Mouse (Mus musculus): ENCODE measurements around the gene Surf6.

Gene Surf6

GRCm38 (mm10) chr2:26902467-26903220 is at the start of gene Surf6:
Gene Surf6 (minus strand): TSS chr2:26902879.
- DNase-seq, result peak; percentile 95 to 97

GRCm38 (mm10) chr2:26952193-26952592 is 49.5 kb upstream of the Surf6 start:
- DNase-seq, result no peak

GRCm38 (mm10) chr2:26951346-26951905 is 48.7 kb upstream of the Surf6 start:
- no peak for DNase-seq

GRCm38 (mm10) chr2:26950411-26950810 is 47.7 kb upstream of the Surf6 start:
- no peak for DNase-seq

GRCm38 (mm10) chr2:26943253-26943652 is 40.6 kb upstream of the Surf6 start:
- no peak for DNase-seq

GRCm38 (mm10) chr2:26941539-26941938 is 38.9 kb upstream of the Surf6 start:
- no peak for DNase-seq

GRCm38 (mm10) chr2:26936425-26936824 is 33.7 kb upstream of the Surf6 start:
- no peak for DNase-seq

GRCm38 (mm10) chr2:26935286-26935685 is 32.6 kb upstream of the Surf6 start:
- no peak for DNase-seq

GRCm38 (mm10) chr2:26933304-26934055 is 30.8 kb upstream of the Surf6 start, which contains the start of the genes Surf4 and Stkld1:
Gene Surf4 (minus strand): TSS chr2:26933928.
Gene Stkld1 (plus strand): TSS chr2:26934047.
- DNase-seq, result peak; percentile 89 to 94

- DNase-seq, result peak; percentile 45 to 47
Observed at GRCm38 (mm10) chr2:26932473-26933303, 30.0 kb upstream of the Surf6 start.

- peak; percentile 70 to 81 for DNase-seq
Observed at GRCm38 (mm10) chr2:26930390-26930789, 27.7 kb upstream of the Surf6 start.

GRCm38 (mm10) chr2:26927745-26928476 is 25.2 kb upstream of the Surf6 start:
- no peak for DNase-seq

GRCm38 (mm10) chr2:26921784-26922183 is 19.1 kb upstream of the Surf6 start:
- no peak for DNase-seq

- DNase-seq, result no peak
Observed at GRCm38 (mm10) chr2:26920190-26920855, 17.6 kb upstream of the Surf6 start.

GRCm38 (mm10) chr2:26919684-26920083 is 17.0 kb upstream of the Surf6 start:
- no peak for DNase-seq

GRCm38 (mm10) chr2:26916738-26917137 is 14.1 kb upstream of the Surf6 start:
- no peak for DNase-seq

GRCm38 (mm10) chr2:26915927-26916728 is 13.4 kb upstream of the Surf6 start, which contains the start of the genes Surf2 and Surf1:
Gene Surf2 (plus strand): TSS chr2:26916367.
Gene Surf1 (minus strand): TSS chr2:26916530.
- peak; percentile 81 to 83 for DNase-seq

- DNase-seq, result no peak
Observed at GRCm38 (mm10) chr2:26914148-26914941, 11.7 kb upstream of the Surf6 start.

GRCm38 (mm10) chr2:26913416-26914147 is 10.9 kb upstream of the Surf6 start:
- DNase-seq, result no peak

All from cerebellum, postnatal 36 days (tissue).